Comparison of ENCODE assay signal across 8 mouse cellular contexts in genomic region chr10:18022741-18023347, GRCm38 (mm10). TPM values are rescaled to one million over a fixed set of nuclear protein-coding genes. Genes with fewer than 3 reads are reported as not detected.
A peak's percentile ranks its signal among the peaks of the same experiment; 100 is the strongest.
DNase-seq lines count a peak whose midpoint lies in the region; ATAC-seq and TF ChIP-seq lines count a peak whose summit lies in the region.

Abracl (minus strand) TSS chr10:18023288.

- peak within 1 kb of the TSS; percentile 92 for H3K27ac ChIP-seq in hindbrain, embryonic 11.5 days (ENCODE audit: low read depth, low read length)
- H3K27ac ChIP-seq in lung, postnatal 0 days (ENCODE audit: low read length): peak within 1 kb of the TSS; percentile 92

- no peaks in the 10 kb centered on the region for H3K27me3 ChIP-seq in Patski
- no peaks in the 10 kb centered on the region for H3K27me3 ChIP-seq in hindbrain, embryonic 11.5 days (ENCODE audit: control insufficient read depth, insufficient read depth, low read length)
- H3K27me3 ChIP-seq in lung, postnatal 0 days (replicated peaks; ENCODE audit: insufficient read depth, low read length): no peaks in the 10 kb centered on the region

- peak; percentile 97 for ATAC-seq in Patski
- ATAC-seq in hindbrain, embryonic 11.5 days (ENCODE audit: low FRiP score): peak; percentile 93
- peak; percentile 96 for ATAC-seq in lung, postnatal 0 days

- H3K36me3 ChIP-seq in hindbrain, embryonic 11.5 days (ENCODE audit: control insufficient read depth, insufficient read depth, low read length): no peaks in the 10 kb centered on the region
- H3K36me3 ChIP-seq in lung, postnatal 0 days (ENCODE audit: insufficient read depth, low read length): no peaks in the 10 kb centered on the region

- peak within 1 kb of the TSS; percentile 43 for H3K4me2 ChIP-seq in hindbrain, embryonic 11.5 days (replicated peaks; ENCODE audit: low read depth, low read length)
- H3K4me2 ChIP-seq in lung, postnatal 0 days (replicated peaks; ENCODE audit: low read depth, low read length): peak within 1 kb of the TSS; percentile 73

- no peaks in the 10 kb centered on the region; the same call in 1 of the 2 replicates for H3K4me1 ChIP-seq in hindbrain, embryonic 11.5 days (replicated peaks; ENCODE audit: control insufficient read depth, insufficient read depth, low read length)
- no peaks in the 10 kb centered on the region for H3K4me1 ChIP-seq in lung, postnatal 0 days (ENCODE audit: insufficient read depth, low read depth, low read length)

- no peaks in the 10 kb centered on the region for H3K9me3 ChIP-seq in hindbrain, embryonic 11.5 days (ENCODE audit: control insufficient read depth, low read length)
- H3K9me3 ChIP-seq in lung, postnatal 0 days (ENCODE audit: low read length): no peaks in the 10 kb centered on the region

- no peak for TF ChIP-seq CTCF in Patski (IDR thresholded peaks at IDR 0.05)
- peak; percentile 59 for TF ChIP-seq CTCF in lung, postnatal 0 days (IDR thresholded peaks at IDR 0.05)

- no peak for TF ChIP-seq EP300 in lung, postnatal 0 days (IDR thresholded peaks at IDR 0.05)

- H3K4me3 ChIP-seq in hindbrain, embryonic 11.5 days (ENCODE audit: low read depth, low read length): peak within 1 kb of the TSS; percentile 71
- H3K4me3 ChIP-seq in lung, postnatal 0 days (ENCODE audit: low read depth, low read length): peak within 1 kb of the TSS; percentile 81

- no peak for DNase-seq in Patski (ENCODE audit: low read depth, low spot score)
- peak; percentile 79 to 82 for DNase-seq in cerebellum, postnatal 10 days
- peak; percentile 55 to 60 for DNase-seq in frontal cortex, postnatal 10 days (ENCODE audit: low spot score in 2 of 2)
- DNase-seq in hindbrain, embryonic 11.5 days (ENCODE audit: low spot score): peak; percentile 81
- DNase-seq in layer of hippocampus, adult 9-11 months: peak; percentile 71
- peak; percentile 95 for DNase-seq in lung, postnatal 0 days (ENCODE audit: low spot score)
- DNase-seq in ovary, postnatal 10 days (ENCODE audit: low spot score): peak; percentile 42
- peak; percentile 76 to 78 for DNase-seq in thymus, postnatal 10 days (ENCODE audit: low spot score in 2 of 2)

- H3K9ac ChIP-seq in hindbrain, embryonic 11.5 days (ENCODE audit: low read depth, low read length): peak within 1 kb of the TSS; percentile 95
- H3K9ac ChIP-seq in lung, postnatal 0 days (replicated peaks; ENCODE audit: low read depth): peak within 1 kb of the TSS; percentile 70

- CTCF ChIA-PET in Patski (lab: Charles Lee): no interaction called here

- under 1% methylated on average over 37 of the region's 37 CpGs for WGBS in hindbrain, embryonic 11.5 days
- under 1% methylated on average over 36 of the region's 37 CpGs for WGBS in lung, postnatal 0 days

- POLR2A ChIA-PET in Patski (lab: Charles Lee): interaction anchor here (1.0 to 1.5 kb wide), 2 partner anchors 17 to 26 kb away, joined by 3 read pairs; no protein-coding TSS in a partner anchor

- in situ Hi-C loops in Patski (cut with MboI; ENCODE audit: low pct_unique_long_range_greater_than_20kb): no loop called here

RNA-seq across cellular contexts. Expression of gene Abracl, which starts in this region (rescaled TPM):
- polyA plus RNA-seq in Patski (2021): 122 TPM
- polyA plus RNA-seq in hindbrain, embryonic 11.5 days (2014; fragmentation: Nextera tagmentation; extraction: Ambion mirVana): 220 and 223 TPM in 2 replicates
- 137 and 148 TPM in 2 replicates for polyA plus RNA-seq in lung, postnatal 0 days (2015; fragmentation: Nextera tagmentation; extraction: Ambion mirVana)
